Mouse (Mus musculus): ENCODE measurements at regions not wholly inside any gene's neighbourhood (a gene's known extent, or its start where the extent isn't known, plus 50 kb on each side); places are given as distances from the start of the nearest gene placed in this dataset.

DNA sequence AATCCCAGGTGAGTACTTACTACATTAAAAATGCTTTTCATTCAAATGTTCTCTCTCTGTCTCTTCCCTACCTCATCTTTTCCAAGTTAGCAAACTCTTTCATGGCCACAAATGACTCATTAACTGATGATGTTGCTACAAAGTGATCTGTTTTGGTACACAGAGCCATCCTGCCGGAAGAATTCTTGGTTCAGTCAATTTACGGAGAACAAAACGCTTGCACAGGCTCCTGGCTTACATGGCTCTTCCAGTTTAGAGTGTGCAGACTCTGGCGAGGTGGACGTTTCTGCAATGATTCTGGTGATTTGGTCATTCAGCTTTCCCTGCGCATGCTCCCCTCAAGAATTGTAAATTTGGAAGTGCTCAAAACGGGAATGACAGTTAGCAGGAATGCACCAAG, 131.4 kb upstream of the Sel1l start:
- DNase-seq (ENCODE audit: low spot score): no peak

DNA sequence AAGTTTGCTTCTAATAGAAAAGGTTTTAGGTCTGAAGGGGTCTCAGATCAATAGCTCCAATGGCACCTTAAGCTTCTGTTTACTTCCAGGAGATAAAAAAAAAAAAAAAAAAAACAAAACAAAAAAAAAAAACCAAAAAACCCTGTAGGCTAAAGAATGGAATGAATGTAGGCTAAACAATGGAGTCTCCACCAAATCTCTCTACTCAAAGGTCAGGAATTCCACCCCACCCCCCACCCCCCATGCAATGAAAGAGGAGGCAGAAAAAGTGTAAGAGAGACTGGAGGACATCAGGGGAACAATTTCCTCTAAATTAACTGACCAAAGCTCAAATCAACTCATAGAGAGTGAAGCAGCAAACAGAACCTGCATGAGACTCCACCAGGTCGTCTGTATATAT, 122.1 kb upstream of the Sel1l start:
- no peak for DNase-seq (ENCODE audit: low spot score)

DNA sequence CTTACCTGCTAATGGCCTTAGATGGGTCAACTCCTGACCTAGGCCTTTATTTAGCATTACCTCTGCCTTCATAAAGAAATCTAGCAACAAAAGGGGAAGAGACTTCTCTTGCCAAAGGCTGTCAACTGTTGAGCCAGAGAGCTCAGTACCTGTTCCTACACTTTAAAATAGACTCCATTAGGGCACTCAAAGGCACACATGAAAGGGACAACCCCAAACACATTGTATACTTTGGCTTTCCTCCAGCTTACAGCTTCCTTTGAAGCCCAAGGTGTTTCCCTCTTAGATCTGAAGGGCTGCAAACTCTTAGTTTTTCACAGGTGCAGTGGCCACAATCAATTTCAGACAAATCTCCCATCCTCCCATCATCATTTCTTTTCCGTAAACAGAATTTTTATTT, 117.0 kb upstream of the Sel1l start:
- DNase-seq (ENCODE audit: low spot score): no peak

DNA sequence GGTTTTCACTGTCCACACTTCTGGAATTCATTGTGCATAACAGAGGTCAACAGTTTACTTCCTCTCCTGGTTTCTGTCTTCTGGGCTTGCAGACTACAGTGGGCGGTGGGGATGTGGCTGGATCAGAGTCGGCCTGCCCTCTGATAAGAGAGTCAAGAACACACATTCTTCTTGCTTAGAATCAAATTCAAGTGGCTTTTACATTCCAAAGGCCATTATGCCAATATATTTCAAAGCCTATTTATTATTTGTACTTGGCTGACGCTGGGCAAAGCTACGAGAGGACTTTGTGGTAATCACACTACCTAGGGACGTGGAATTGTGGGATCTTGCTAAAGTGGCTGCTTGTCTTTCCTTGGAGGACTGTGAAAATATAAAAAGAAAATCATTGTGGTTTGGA, 114.3 kb upstream of the Sel1l start:
- no peak for DNase-seq (ENCODE audit: low spot score)

DNA sequence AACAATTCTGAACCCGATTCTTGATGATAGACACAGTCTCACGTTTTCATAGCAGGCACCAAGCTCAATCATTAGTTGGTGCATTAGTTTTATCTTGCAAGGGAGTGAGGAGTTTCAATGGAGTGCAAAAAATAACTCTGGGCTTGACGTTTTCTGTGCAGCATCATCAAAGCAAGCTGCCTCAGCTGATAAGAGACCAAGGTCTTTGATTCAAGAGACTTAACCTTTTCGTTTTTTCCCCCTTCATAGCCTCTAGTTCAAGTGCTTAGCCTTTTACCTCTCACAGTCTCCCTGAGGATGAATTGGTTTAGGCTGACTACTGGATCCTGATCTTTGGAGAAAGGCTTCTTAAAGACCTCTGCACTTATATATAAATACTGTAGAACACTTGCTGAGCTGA, 109.1 kb upstream of the Sel1l start:
- DNase-seq (ENCODE audit: low spot score): no peak

DNA sequence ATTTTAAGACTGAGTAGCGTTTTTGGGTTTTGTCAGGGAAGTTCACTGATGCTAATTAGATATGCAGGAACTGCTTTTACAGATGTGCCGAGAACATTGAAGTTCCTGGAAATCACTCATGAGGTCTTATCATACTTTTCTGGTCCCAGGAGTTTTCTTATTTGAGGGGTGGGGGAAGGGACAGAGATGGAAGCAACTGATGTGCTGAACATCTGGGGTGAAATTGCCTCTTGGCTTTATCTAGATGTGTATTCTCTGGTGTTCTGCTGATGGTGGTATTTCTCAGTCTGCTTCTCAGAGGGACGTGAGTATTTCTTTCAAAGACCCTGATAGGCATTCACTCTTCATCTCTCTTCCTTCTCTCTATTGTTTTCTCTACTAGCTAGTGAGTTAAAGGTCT, 107.5 kb upstream of the Sel1l start:
- DNase-seq (ENCODE audit: low spot score): no peak

DNA sequence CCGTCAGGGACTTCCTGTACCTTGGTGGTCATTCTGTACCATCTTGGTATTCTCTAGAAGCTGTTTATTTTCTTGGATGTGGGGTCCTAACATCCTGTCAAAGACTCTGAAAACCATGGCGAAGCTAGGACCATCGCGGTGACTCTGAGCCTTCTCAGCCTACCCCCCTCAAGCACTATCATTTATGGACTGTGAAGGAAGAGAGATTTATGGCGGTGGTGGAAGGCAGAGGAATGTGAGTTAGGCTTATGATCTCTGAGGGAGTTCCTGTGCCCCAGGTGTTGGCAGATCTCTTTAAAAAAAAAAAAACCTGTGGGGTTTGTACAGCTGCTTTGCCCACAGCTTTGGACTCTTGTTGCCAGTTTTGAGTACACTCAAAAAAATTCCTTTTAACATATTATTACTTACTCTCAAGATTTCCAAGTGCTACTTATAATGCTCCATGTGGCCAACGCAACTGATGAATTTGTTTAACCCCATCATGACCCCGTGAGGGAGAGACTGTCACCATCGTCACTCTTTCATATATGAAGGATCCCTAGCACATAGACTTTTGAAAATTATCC, 99.7 kb upstream of the Sel1l start:
- no peak for DNase-seq (ENCODE audit: low spot score)

DNA sequence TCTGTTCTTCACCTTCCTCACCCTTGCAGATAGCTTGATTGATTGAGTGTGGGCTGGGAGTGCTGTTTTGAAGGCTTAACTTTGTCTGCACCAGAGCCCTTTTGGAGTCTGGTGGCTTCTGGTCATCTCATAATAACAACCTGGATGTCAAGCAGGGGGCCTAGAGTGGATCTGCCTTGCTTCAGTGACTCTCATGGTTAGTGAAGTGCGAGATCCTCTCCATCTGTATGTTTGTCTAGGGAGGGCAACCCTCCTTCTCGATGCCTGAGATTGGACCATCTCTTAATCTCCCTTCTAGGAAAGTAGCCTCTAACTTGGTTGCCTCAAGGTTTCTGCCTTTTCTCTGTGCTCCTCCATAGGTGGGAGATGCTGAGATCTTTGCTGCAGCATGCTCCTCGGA, 99.0 kb upstream of the Sel1l start:
- no peak for DNase-seq (ENCODE audit: low spot score)

DNA sequence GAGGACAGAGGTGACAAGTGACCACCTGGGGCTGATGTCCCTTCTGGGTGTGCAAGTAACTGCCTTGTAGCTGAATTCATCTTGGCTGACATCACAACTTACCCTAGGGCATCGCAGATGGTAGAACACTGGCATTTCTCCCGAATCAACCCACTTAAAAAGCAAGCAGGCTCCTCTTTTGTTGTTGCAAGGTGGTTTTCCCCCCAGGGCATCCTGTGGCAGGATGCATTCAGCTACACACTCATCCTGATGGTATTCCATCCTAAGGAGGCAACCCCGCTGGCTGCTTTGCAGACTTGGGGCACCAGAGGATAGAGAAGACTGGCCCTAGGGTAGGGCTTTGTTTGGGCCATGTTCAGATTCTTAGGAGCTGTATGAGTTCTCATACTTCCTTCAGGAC, 97.6 kb upstream of the Sel1l start:
- no peak for DNase-seq (ENCODE audit: low spot score)

DNA sequence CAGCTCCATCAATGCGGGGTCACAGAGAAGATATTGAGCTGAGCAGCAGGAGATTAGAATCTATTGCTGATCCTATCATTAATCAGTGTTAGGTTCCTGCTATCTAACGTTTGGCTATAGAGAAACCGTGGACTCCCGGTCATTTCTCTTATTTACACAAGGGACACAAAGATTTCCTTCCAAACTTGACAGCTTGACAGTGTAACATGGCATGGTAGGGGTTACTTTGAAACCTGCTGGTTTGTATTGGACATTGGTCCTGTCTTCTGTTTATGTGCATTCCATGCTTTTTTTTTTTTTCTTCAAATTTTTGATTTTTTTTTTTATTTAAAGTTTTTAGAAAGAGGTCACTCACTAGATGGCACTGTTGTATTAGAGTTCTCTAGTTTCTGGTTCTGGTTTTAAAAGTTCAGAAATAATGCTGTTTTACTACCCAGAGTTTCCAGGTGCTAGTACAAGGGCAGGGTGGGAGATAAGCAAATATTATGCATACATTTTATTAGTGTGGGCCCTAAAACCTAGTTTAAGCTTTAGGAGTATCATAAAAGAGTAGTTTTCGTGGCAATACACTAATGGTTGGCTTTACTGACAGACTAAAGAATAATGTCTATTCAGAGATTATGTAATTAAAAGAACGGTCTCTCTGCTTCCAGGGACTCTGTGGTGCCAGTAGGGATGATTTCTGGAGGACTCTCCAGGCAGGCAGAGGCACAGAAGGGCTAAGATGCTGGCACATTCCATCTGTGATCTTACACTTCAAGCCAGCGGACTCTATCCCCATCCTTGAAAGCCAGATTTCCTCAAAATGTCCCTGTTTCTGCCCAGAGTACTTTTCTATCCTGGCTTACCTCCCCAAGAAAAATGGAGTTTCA, 83.8 kb upstream of the Sel1l start:
- no peak for DNase-seq (ENCODE audit: low spot score)

DNA sequence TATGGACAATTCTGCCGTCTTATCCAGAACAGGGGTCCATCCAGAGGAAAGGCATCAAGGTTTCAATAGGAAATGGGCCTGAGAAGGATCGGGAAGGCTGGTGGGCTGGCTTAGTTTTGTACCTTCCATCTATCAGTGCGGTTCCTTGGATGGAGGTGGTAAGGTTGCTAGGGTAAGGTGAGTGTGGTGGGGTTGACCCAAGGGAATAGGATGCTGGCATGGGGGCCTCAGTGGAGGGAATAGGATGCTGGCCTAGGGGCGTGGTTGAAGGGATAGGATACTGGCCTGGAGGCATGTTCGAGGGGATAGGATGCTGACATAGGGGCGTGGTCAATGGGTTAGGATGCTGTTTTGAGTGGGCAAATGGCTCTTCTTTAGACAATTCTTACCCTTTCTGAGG, 82.6 kb upstream of the Sel1l start:
- DNase-seq (ENCODE audit: low spot score): no peak

DNA sequence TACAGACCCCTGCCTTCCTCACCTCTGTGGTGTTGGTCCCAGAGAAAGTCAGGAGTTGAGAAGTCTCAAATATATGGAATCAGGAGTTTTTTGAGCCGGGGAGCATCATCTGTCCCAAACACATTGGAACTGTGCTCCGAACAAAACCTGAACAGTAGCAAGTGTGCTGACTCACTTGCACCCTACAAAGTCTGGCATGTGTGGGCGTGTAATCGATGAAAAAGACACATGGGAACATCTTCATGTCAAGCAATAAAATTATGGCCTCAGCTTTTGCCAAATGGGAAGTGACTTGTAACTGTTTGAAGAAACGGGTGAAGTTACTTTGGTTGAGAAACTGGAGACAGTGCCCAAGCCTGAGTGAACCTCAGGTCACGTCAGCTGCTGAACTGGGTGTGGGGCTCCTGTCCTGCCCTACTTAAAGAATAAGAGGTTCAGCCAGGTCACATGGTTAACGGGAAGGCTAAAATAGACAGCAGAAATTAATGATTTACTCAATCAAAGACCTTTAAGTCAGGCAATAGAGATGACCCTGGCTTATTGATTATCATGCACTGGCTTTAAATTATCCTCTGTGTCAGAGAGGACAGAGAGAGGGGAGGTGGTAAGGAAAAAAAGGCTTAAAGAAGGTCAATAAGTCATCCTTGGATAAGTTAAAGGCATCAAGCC, 80.6 kb upstream of the Sel1l start:
- DNase-seq (ENCODE audit: low spot score): no peak

DNA sequence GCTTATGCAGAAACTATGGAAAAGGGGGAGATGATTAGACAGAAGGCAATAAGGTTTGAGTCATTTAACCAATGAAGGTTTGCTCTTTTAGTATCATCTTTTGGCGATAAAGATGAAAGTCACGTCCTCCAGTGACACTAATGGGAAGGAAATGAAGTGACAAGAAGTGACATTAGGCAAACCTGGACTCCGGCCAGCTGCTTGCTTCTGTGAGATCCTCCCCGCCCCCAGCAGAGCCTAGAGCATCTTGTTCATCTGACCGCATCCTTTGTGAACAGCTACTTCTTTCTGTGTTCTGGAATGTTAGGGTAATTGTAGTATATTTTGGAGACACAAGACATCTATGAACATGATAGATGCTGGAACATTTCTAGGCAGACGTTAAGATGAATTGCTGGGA, 78.6 kb upstream of the Sel1l start:
- no peak for DNase-seq (ENCODE audit: low spot score)

DNA sequence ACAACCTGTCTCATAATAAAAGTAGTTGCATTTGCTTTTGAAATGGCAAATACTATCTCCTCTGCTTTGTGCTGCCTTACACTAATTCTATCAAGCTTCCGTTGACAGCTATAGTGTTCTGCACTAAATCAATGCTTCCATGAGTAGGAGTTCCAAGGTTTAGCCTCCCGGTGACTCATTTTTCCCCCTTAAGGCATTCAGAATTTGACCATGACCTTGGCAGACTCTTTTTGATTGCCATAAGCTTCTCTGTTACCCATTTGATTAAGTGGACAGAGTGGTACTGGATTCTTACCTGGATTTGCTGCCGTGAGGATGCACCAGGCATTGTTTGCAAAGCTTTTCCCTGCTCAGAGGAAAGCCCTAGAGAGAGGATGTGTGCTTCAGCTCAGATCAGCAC, 66.5 kb upstream of the Sel1l start:
- DNase-seq (ENCODE audit: low spot score): no peak

DNA sequence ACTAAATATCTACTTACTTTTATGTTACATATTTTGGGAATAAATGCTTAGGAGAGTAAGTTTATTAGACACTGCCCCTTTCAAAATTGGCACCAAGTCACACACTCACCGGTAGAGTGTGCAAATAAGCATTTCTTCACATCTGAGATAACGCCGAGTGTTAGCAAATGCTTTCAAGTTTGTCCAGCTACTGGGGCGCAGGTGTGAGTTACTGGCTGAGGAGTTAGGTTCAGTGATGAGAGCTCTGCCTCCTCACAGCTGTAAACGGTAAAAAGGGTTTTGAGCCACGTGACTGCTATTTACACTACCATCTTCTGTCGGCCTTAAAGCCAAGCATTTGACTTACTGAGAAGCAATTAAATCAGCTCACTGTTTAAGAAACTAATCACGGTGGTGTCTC, 61.6 kb upstream of the Sel1l start:
- DNase-seq (ENCODE audit: low spot score): no peak

Data from urinary bladder, postnatal 25 days (tissue).